Mouse (Mus musculus): ENCODE results near the gene Sass6. TPM values are rescaled to one million over a fixed set of nuclear protein-coding genes. Genes with fewer than 3 reads are reported as not detected.
"Not testable (repeated sequence)": the region's sequence is repeated elsewhere in the genome, so short reads cannot be mapped to it uniquely, and the experiment has no call there.

Gene Sass6
- polyA plus RNA-seq, 1 experiment from 2014 or later = 37.6 TPM

DNA sequence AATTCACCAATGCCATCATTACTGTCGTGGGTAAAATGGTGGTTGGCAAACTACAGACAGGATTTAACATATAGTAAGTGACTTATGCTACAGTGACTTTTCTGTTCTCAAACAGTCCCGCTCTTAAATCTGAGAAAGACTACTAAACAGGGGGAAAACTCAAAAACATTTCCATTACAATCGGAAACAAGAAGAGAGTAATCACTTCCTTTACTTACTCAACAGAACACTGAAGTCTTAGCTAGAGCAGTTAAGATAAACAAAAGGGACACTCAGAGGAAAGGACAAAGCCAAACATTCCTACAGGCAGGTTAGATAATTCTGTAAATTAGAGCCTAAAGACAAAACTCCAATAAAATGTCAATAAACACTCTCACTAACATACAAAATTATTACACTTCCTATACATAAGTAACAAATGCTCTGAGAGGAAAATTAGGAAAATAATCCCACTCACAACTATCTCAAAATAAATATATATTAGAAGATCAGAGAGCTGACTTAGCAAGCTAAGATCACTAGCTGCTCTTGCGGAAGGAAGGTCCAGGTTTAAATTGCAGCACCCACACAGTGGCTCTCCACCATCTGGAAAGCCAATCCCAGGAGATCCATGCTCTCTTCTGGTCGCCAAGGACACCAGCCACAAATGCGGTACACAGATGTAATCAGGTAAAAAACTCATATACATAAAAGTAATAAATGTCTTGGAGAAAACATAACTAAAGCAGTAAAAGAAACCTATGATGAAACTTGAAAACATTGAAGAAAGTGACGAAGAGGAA lies 61.6 kb downstream of the Sass6 start:
- Histone ChIP-seq H3K9me3 (no peaks in the 10 kb centered on the region), H3K27me3 (no peaks in the 10 kb centered on the region), H3K36me3 (no peaks in the 10 kb centered on the region), H3K27ac (replicated peaks) (no peak overlapping the region), H3K4me1 (peaks cover 42% of the 10 kb centered on the region), H3K4me3 (no peak overlapping the region), H3K9ac (replicated peaks) (no peak overlapping the region), H3K4me2 (replicated peaks) (no peak overlapping the region)
- 83% methylated on average over 7 of the region's 7 CpGs for WGBS
- no peak for ATAC-seq (ENCODE audit: low FRiP score, low read depth)

- no peak overlapping the region for H3K27ac ChIP-seq (replicated peaks)
- no peaks in the 10 kb centered on the region for H3K36me3 ChIP-seq
- WGBS = 65% methylated on average over 15 of the region's 15 CpGs
- H3K4me1 ChIP-seq = peaks cover 36% of the 10 kb centered on the region
- no peak for ATAC-seq (ENCODE audit: low FRiP score, low read depth)
- no peak overlapping the region for H3K4me2 ChIP-seq (replicated peaks)
- no peaks in the 10 kb centered on the region for H3K27me3 ChIP-seq
- H3K9ac ChIP-seq (replicated peaks) = no peak overlapping the region
- no peaks in the 10 kb centered on the region for H3K9me3 ChIP-seq
- no peak overlapping the region for H3K4me3 ChIP-seq
Measured at GRCm38 (mm10) chr3:116658928-116659565, 64.3 kb downstream of the Sass6 start.

DNA sequence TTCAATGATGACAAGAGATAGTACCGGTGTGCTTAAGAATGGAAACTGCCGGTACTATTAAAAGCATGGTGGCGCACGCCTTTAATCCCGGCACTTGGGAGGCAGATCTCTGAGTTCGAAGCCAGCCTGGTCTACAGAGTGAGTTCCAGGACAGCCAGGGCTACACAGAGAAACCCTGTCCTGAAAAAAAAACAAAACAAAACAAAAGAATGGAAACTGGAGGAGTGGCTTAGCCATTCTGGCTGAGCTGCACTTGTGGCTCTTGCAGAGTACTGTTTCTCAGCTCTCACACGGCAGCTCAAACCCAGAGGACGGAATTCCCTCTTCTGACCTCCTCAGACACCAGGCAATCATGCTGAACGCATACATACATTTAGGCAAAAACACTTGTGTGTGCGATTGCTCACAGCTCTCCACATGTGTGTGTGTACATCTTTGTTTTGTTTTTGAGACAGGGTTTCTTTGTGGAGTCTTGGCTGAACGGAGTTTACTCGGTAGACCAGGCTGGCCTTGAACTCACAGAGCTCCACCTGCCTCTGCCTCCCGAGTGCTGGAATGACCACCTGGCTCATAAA lies 65.2 kb downstream of the Sass6 start:
- no peak overlapping the region for H3K27ac ChIP-seq (replicated peaks)
- H3K4me1 ChIP-seq = peaks cover 36% of the 10 kb centered on the region
- 85% methylated on average over 13 of the region's 13 CpGs for WGBS
- no peak overlapping the region for H3K4me3 ChIP-seq
- no peak for ATAC-seq (ENCODE audit: low FRiP score, low read depth)
- no peaks in the 10 kb centered on the region for H3K9me3 ChIP-seq
- H3K4me2 ChIP-seq (replicated peaks) = no peak overlapping the region
- no peak overlapping the region for H3K9ac ChIP-seq (replicated peaks)
- H3K36me3 ChIP-seq = no peaks in the 10 kb centered on the region
- H3K27me3 ChIP-seq = no peaks in the 10 kb centered on the region

DNA sequence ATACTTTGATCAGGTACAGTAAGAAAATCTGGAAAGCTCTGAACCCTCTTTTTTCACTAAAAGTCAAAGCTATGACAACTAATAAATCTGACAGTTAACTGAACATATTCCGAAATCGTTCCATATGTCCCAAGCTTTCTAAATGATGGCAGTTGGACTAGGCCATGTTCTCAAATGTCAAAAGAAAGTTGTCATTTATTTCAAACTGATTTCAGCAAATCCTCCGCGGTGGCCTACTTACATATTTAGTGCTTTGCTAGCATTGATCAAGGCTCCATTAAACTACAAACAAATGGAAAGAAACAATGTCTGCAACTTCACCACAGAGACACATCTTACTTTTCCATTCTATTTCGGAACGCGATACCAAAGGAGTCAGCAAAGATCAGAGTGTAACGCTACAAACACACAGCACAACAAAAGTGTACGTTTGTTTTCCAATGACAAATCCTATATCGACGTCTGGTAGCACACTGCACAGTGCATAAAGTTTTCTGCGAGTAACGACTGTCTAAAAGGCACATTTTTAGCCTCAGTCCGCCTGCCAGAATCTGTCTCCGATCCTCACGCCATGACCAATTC lies 66.6 kb downstream of the Sass6 start:
- ATAC-seq (ENCODE audit: low FRiP score, low read depth) = 0 out of 2 replicates have a peak, but pooled peaks have one; percentile 0
- 9% methylated on average over 16 of the region's 16 CpGs for WGBS

DNA sequence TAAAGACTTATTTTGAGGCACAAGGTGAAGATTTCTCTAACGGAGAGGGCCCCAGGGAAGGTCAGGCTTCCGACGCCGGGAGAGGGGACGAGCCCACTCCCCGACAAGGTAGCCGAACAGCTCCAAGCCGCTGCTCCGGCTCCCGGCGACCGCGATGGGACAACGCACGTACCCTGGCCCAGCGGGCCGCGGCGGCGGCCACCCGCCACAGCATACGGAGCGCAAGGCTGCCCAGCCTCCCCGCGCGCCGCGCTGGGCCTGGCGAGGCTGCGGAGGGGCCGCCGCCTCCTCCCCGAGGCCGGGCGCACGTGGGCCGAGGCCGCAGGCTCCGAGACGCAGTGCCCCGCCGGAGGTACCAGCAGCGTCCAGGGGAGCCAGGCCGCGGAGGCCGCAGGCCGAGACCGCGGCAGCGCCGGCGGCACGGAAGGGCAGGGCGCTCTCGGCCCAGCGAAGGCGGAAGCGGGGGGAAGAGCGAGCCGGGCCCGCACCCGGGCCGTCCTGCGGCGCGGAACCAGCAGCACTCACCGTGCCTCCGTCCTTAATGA lies 67.2 kb downstream of the Sass6 start:
- Histone ChIP-seq H3K4me1 (peaks cover 35% of the 10 kb centered on the region), H3K27ac (replicated peaks) (peak overlapping the region; percentile 96), H3K9ac (replicated peaks) (peak overlapping the region; percentile 96), H3K36me3 (no peaks in the 10 kb centered on the region), H3K4me2 (replicated peaks) (peak overlapping the region; percentile 77), H3K4me3 (peak overlapping the region; percentile 99), H3K27me3 (no peaks in the 10 kb centered on the region), H3K9me3 (no peaks in the 10 kb centered on the region)
- WGBS = under 1% methylated on average over 54 of the region's 68 CpGs
- peak; percentile 89 for ATAC-seq (ENCODE audit: low FRiP score, low read depth)

More for the DNA sequence above, 66.6 kb downstream of the Sass6 start:
- H3K9me3 ChIP-seq = no peaks in the 10 kb centered on the region
- H3K27ac ChIP-seq (replicated peaks) = peak overlapping the region; percentile 96
- peak overlapping the region; percentile 77 for H3K4me2 ChIP-seq (replicated peaks)
- H3K4me1 ChIP-seq = peaks cover 36% of the 10 kb centered on the region
- H3K27me3 ChIP-seq = no peaks in the 10 kb centered on the region
- H3K4me3 ChIP-seq = peak overlapping the region; percentile 99
- H3K36me3 ChIP-seq = no peaks in the 10 kb centered on the region
- peak overlapping the region; percentile 96 for H3K9ac ChIP-seq (replicated peaks)

DNA sequence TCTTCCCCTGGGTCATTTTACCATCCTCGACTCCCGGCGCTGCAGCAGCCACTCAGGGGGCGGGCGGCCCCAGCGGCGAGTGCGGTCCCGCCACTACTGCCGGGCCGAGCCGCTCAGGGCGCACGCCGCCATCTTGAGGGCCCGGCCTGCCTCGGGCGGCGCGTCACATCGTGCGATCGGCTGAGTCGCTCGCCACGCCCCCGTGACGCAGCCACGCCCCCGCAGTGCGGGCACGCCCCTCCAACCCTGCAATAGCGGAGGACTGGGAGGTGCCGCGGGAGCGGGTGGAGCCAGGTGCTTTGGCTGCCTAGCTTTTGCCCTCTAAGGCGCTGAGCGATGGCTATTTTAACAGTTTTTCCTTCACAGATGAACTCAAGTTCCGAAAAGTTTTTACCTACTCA lies 67.7 kb downstream of the Sass6 start, which contains the start of gene Mfsd14a:
TSS of gene Mfsd14a (minus strand) at position 215 of the 401 bp plus-strand sequence.
- no peaks in the 10 kb centered on the region for H3K27me3 ChIP-seq
- H3K9ac ChIP-seq (replicated peaks) = peak within 1 kb of the TSS; percentile 96
- H3K9me3 ChIP-seq = no peaks in the 10 kb centered on the region
- no peaks in the 10 kb centered on the region for H3K36me3 ChIP-seq
- H3K4me1 ChIP-seq = peaks cover 35% of the 10 kb centered on the region
- H3K4me2 ChIP-seq (replicated peaks) = peak within 1 kb of the TSS; percentile 77
- under 1% methylated on average over 39 of the region's 39 CpGs for WGBS
- peak within 1 kb of the TSS; percentile 96 for H3K27ac ChIP-seq (replicated peaks)
- peak; percentile 99 for ATAC-seq (ENCODE audit: low FRiP score, low read depth)
- H3K4me3 ChIP-seq = peak within 1 kb of the TSS; percentile 99

GRCm38 (mm10) chr3:116664281-116664680 lies 69.5 kb downstream of the Sass6 start:
- not testable (repeated sequence) for H3K27me3 ChIP-seq; H3K27ac ChIP-seq (replicated peaks); H3K4me3 ChIP-seq; H3K9me3 ChIP-seq; H3K4me2 ChIP-seq (replicated peaks); H3K36me3 ChIP-seq; ATAC-seq (ENCODE audit: low FRiP score, low read depth); H3K9ac ChIP-seq (replicated peaks)
- peaks cover 22% of the 10 kb centered on the region for H3K4me1 ChIP-seq
- 89% methylated on average over 9 of the region's 9 CpGs for WGBS

Other genes with a start within 250 kb of the Sass6 start
- 17.7 and 18.1 TPM in 2 replicates for gene Cdc14a, start 170.9 kb upstream of the Sass6 start, polyA plus RNA-seq (2016; fragmentation: Nextera tagmentation; extraction: Ambion mirVana)
- 113 and 118 TPM in 2 replicates for gene Rtca, start 86.8 kb upstream of the Sass6 start, polyA plus RNA-seq (2016; fragmentation: Nextera tagmentation; extraction: Ambion mirVana)
- 11.4 and 12.8 TPM in 2 replicates for gene Dbt, start 81.9 kb upstream of the Sass6 start, polyA plus RNA-seq (2016; fragmentation: Nextera tagmentation; extraction: Ambion mirVana)
- gene Lrrc39, start 32.0 kb upstream of the Sass6 start, polyA plus RNA-seq (2016; fragmentation: Nextera tagmentation; extraction: Ambion mirVana) = 0.59 and 0.75 TPM in 2 replicates
- gene Trmt13, start 19.6 kb downstream of the Sass6 start, polyA plus RNA-seq (2016; fragmentation: Nextera tagmentation; extraction: Ambion mirVana) = 31.4 and 34.8 TPM in 2 replicates
- gene Mfsd14a, start 67.7 kb downstream of the Sass6 start, polyA plus RNA-seq (2016; fragmentation: Nextera tagmentation; extraction: Ambion mirVana) = 79.0 and 79.6 TPM in 2 replicates
- gene Gm43191, start 86.3 kb downstream of the Sass6 start, polyA plus RNA-seq (2016; fragmentation: Nextera tagmentation; extraction: Ambion mirVana) = not detected in 2 replicates
- gene Slc35a3, start 117.8 kb downstream of the Sass6 start, polyA plus RNA-seq (2016; fragmentation: Nextera tagmentation; extraction: Ambion mirVana) = 8.5 and 8.7 TPM in 2 replicates
- gene Agl, start 213.2 kb downstream of the Sass6 start, polyA plus RNA-seq (2016; fragmentation: Nextera tagmentation; extraction: Ambion mirVana) = 16.1 and 17.0 TPM in 2 replicates

Data from midbrain, embryonic 12.5 days (tissue).